ENCODE assay signal across 11 mouse cellular contexts in genomic region chr17:73390191-73391089, GRCm38 (mm10). TPM values are rescaled to one million over a fixed set of nuclear protein-coding genes. Genes with fewer than 3 reads are reported as not detected.
DNase-seq lines count a peak whose midpoint lies in the region; ATAC-seq and TF ChIP-seq lines count a peak whose summit lies in the region.
"Had no signal": no experiment of that assay in that cellular context is flagged by ENCODE, and none has a peak within 500 bp of the region (broad histone marks: within the 10 kb centered on the region; RNA-seq: fewer than 3 reads in every experiment).

No protein-coding gene starts in this region.

- ATAC-seq in forebrain, postnatal 0 days: peak; percentile 87
- 0 out of 2 replicates have a peak, but pooled peaks have one; percentile 31 for ATAC-seq in neural tube, embryonic 11.5 days (ENCODE audit: insufficient read depth, low FRiP score, low TSS enrichment)
- no peak for ATAC-seq in erythroid progenitor cell, adult 5-6 weeks (replicated peaks; ENCODE audit: low FRiP score, poor library complexity, severe bottlenecking)

- peak overlapping the region; percentile 42; the same call in 1 of the 2 replicates for H3K27ac ChIP-seq in forebrain, postnatal 0 days (ENCODE audit: low read depth, low read length)
- no peak overlapping the region for H3K27ac ChIP-seq in neural tube, embryonic 11.5 days (ENCODE audit: low read depth, low read length)

- no peak overlapping the region for H3K4me3 ChIP-seq in forebrain, postnatal 0 days (ENCODE audit: low read depth, low read length)
- no peak overlapping the region for H3K4me3 ChIP-seq in neural tube, embryonic 11.5 days (ENCODE audit: low read depth, low read length)
- H3K4me3 ChIP-seq: erythroblast, embryonic 14.5 days had no signal

- no peak for TF ChIP-seq CTCF in forebrain, postnatal 0 days (IDR thresholded peaks at IDR 0.05; ENCODE audit: low read depth)

- DNase-seq in left cerebral cortex, adult 9 months (ENCODE audit: low spot score in 2 of 2): peak; percentile 14 to 22
- DNase-seq in left cerebral cortex, postnatal 10 days (ENCODE audit: extremely low spot score in 1 of 2, low spot score in 2 of 2): no peak
- DNase-seq in forebrain, postnatal 0 days: peak; percentile 51
- peak; percentile 32 to 58 for DNase-seq in kidney, postnatal 4 days
- DNase-seq in neural tube, embryonic 11.5 days (ENCODE audit: low spot score): no peak
- no peak for DNase-seq in heart, postnatal 4 days
- no peak for DNase-seq in gastrocnemius, postnatal 10 days
- DNase-seq: lung, embryonic 14.5 days had no signal

- H3K4me2 ChIP-seq in forebrain, postnatal 0 days (ENCODE audit: low read depth): no peak overlapping the region
- no peak overlapping the region for H3K4me2 ChIP-seq in neural tube, embryonic 11.5 days (ENCODE audit: low read depth)
- H3K4me2 ChIP-seq: lung, embryonic 14.5 days had no signal

- no peaks in the 10 kb centered on the region for H3K27me3 ChIP-seq in forebrain, postnatal 0 days (ENCODE audit: insufficient read depth, low read length)
- no peaks in the 10 kb centered on the region for H3K27me3 ChIP-seq in neural tube, embryonic 11.5 days (ENCODE audit: control insufficient read depth, insufficient read depth, low read length)

- H3K9me3 ChIP-seq in forebrain, postnatal 0 days (ENCODE audit: low read length): no peaks in the 10 kb centered on the region
- H3K9me3 ChIP-seq in neural tube, embryonic 11.5 days (ENCODE audit: control insufficient read depth, low read length): no peaks in the 10 kb centered on the region

- H3K36me3 ChIP-seq in forebrain, postnatal 0 days (ENCODE audit: insufficient read depth): no peaks in the 10 kb centered on the region
- H3K36me3 ChIP-seq in neural tube, embryonic 11.5 days (ENCODE audit: control insufficient read depth, insufficient read depth, low read length): no peaks in the 10 kb centered on the region

- intact Hi-C loops in left cerebral cortex, postnatal 10 days (cut with DNase I): no loop called here

- 0 out of 2 replicates have a peak, but pooled peaks cover 4% of the 10 kb centered on the region for H3K4me1 ChIP-seq in forebrain, postnatal 0 days (ENCODE audit: insufficient read depth)
- H3K4me1 ChIP-seq in neural tube, embryonic 11.5 days (ENCODE audit: control insufficient read depth, insufficient read depth, low read length): no peaks in the 10 kb centered on the region

- H3K9ac ChIP-seq in forebrain, postnatal 0 days: no peak overlapping the region
- H3K9ac ChIP-seq in neural tube, embryonic 11.5 days (ENCODE audit: low read length): no peak overlapping the region
- H3K9ac ChIP-seq: lung, embryonic 14.5 days had no signal

- WGBS in forebrain, postnatal 0 days: 20% methylated on average over 7 of the region's 7 CpGs
- WGBS in neural tube, embryonic 11.5 days: 67% methylated on average over 7 of the region's 7 CpGs

RNA-seq across cellular contexts. Expression of gene Capn13, which starts 10.2 kb away (rescaled TPM):
- total RNA-seq in left cerebral cortex, postnatal 10 days (2021): not detected
- not detected in 2 replicates for total RNA-seq in forebrain, postnatal 0 days (2014; rRNA removed)
- not detected in 2 replicates for polyA plus RNA-seq in forebrain, postnatal 0 days (2015; fragmentation: Nextera tagmentation; extraction: Ambion mirVana)
- polyA plus RNA-seq in neural tube, embryonic 11.5 days (2014; fragmentation: Nextera tagmentation; extraction: Ambion mirVana): 0.15 and 0.18 TPM in 2 replicates
- not detected in 2 replicates for total RNA-seq in erythroid progenitor cell, adult 5-6 weeks (2015; ENCODE audit: low replicate concordance)
- total RNA-seq in erythroid progenitor cell, adult 5-6 weeks (2017; ENCODE audit: low replicate concordance): not detected in 2 replicates
- not detected for total RNA-seq in heart, postnatal 4 days (2021)
- total RNA-seq in gastrocnemius, postnatal 10 days (2021): not detected
- total RNA-seq: MEL had no signal
- polyA plus RNA-seq: erythroblast, embryonic 14.5 days; lung, embryonic 14.5 days had no signal

Comparison
In these comparisons a context has a peak if more than half of its experiments do, and no peak if none do; other contexts are left out.
1. DNase-seq: peak in left cerebral cortex, adult 9 months (2 of 2), forebrain, postnatal 0 days (single experiment) and kidney, postnatal 4 days (2 of 2); none in left cerebral cortex, postnatal 10 days (0 of 2), neural tube, embryonic 11.5 days (single experiment), heart, postnatal 4 days (single experiment) and gastrocnemius, postnatal 10 days (single experiment).